Mouse (Mus musculus) CH12.LX (cell line): ENCODE data around the gene Rnf169. TPM values are rescaled to one million over a fixed set of nuclear protein-coding genes. Genes with fewer than 3 reads are reported as not detected.

Experiments
- DNase-seq: peaks from one replicate; pipeline ENCODE4 v3.0.0-alpha.2; 2013; ENCODE audit errors: extremely low read depth
- H3K27ac ChIP-seq: 2 replicates; pipeline ENCODE4 v1.5.1; 2012; ENCODE audit warnings: low read depth, mild to moderate bottlenecking, control low read depth, moderate library complexity; ENCODE audit not compliant: insufficient read depth
- H3K27me3 ChIP-seq: replicated peaks from 2 replicates; pipeline ENCODE3; 2012; ENCODE audit warnings: inconsistent platforms
- H3K36me3 ChIP-seq, 2 experiments: replicated peaks in 1 of 2; 2 replicates each; pipeline versions ENCODE3 to v1.6.1; 2012; ENCODE audit warnings: inconsistent platforms in 1 of 2, low read length in 1 of 2, mild to moderate bottlenecking in 1 of 2, mixed read lengths in 1 of 2, moderate library complexity in 1 of 2; ENCODE audit not compliant: control insufficient read depth in 1 of 2, insufficient read depth in 1 of 2
- H3K4me1 ChIP-seq, 2 experiments: 2 replicates each; pipeline ENCODE4 v1.6.1; 2012; ENCODE audit warnings: inconsistent platforms in 1 of 2, moderate library complexity in 1 of 2; ENCODE audit not compliant: insufficient read depth in 2 of 2, control insufficient read depth in 1 of 2
- H3K4me2 ChIP-seq: 2 replicates; pipeline ENCODE4 v1.6.1; 2012; ENCODE audit warnings: low read depth, mild to moderate bottlenecking, control low read depth; ENCODE audit not compliant: poor library complexity, insufficient read depth, severe bottlenecking
- H3K4me3 ChIP-seq, 3 experiments: fragments of 150-350 bp in 1 of 3; sonication (generic) in 1 of 3; replicated peaks in 1 of 3; 2 replicates each; pipeline versions ENCODE3 to v1.5.1; 2011 to 2012; ENCODE audit warnings: low read depth in 2 of 3, low read length in 2 of 3, mild to moderate bottlenecking in 2 of 3, moderate library complexity in 2 of 3, control low read depth in 1 of 3, improper control_type of control experiment in 1 of 3, inconsistent platforms in 1 of 3, mixed read lengths in 1 of 3; ENCODE audit not compliant: poor library complexity in 1 of 3
- H3K79me2 ChIP-seq: replicated peaks from 2 replicates; pipeline ENCODE4 v1.6.1; 2012; ENCODE audit warnings: mild to moderate bottlenecking, moderate library complexity; ENCODE audit not compliant: control insufficient read depth, poor library complexity, insufficient read depth, severe bottlenecking; ENCODE audit errors: extremely low read depth
- H3K9ac ChIP-seq: 2 replicates; pipeline ENCODE4 v1.6.1; 2012; ENCODE audit warnings: low read depth, mild to moderate bottlenecking, control low read depth, moderate library complexity; ENCODE audit not compliant: insufficient read depth
- H3K9me3 ChIP-seq: replicated peaks from 2 replicates; pipeline ENCODE3; 2012; ENCODE audit warnings: low read length, inconsistent platforms, mixed read lengths
- BHLHE40 ChIP-seq: IDR thresholded peaks from 2 replicates; pipeline ENCODE4 v1.6.1; 2011; ENCODE audit warnings: mild to moderate bottlenecking, low read depth, low read length, improper control_type of control experiment
- CTCF ChIP-seq, 2 experiments: IDR thresholded peaks in 1 of 2; conservative IDR thresholded peaks in 1 of 2; 2 replicates each; pipeline ENCODE4 v1.5.1; 2011 to 2012; ENCODE audit warnings: low read depth in 2 of 2, low read length in 2 of 2, improper control_type of control experiment in 1 of 2, inconsistent platforms in 1 of 2, mild to moderate bottlenecking in 1 of 2, moderate library complexity in 1 of 2
- E2F4 ChIP-seq: IDR thresholded peaks from 2 replicates; pipeline ENCODE4 v1.6.1; 2011; ENCODE audit warnings: low read depth, low read length, improper control_type of control experiment; ENCODE audit not compliant: insufficient replicate concordance
- GABPA ChIP-seq: IDR thresholded peaks from 2 replicates; pipeline ENCODE4 v1.6.1; 2012; ENCODE audit warnings: low read depth, low read length, improper control_type of control experiment, inconsistent platforms; ENCODE audit not compliant: insufficient replicate concordance
- JUND ChIP-seq: conservative IDR thresholded peaks from 2 replicates; pipeline ENCODE4 v1.6.1; 2011; ENCODE audit warnings: low read depth, low read length, improper control_type of control experiment
- KAT2A ChIP-seq: IDR thresholded peaks from 2 replicates; pipeline ENCODE4 v1.6.1; 2012; ENCODE audit warnings: low read length, improper control_type of control experiment, inconsistent platforms; ENCODE audit not compliant: insufficient replicate concordance
- MEF2A ChIP-seq: IDR thresholded peaks from 2 replicates; pipeline ENCODE4 v1.6.1; 2014; ENCODE audit warnings: low read depth, mild to moderate bottlenecking, inconsistent platforms, low read length, improper control_type of control experiment, borderline replicate concordance
- MXI1 ChIP-seq: IDR thresholded peaks from 2 replicates; pipeline ENCODE4 v1.6.1; 2011; ENCODE audit warnings: mild to moderate bottlenecking, low read depth, low read length, improper control_type of control experiment
- MYC ChIP-seq: IDR thresholded peaks from 2 replicates; pipeline ENCODE4 v1.6.1; 2011; ENCODE audit warnings: low read depth, mild to moderate bottlenecking, improper control_type of control experiment, low read length
- NELFE ChIP-seq: IDR thresholded peaks from 2 replicates; pipeline ENCODE4 v1.6.1; 2011; ENCODE audit warnings: low read depth, low read length, improper control_type of control experiment
- NRF1 ChIP-seq: IDR thresholded peaks from 2 replicates; pipeline ENCODE4 v1.6.1; 2014; ENCODE audit warnings: low read depth, mild to moderate bottlenecking, inconsistent platforms, low read length, improper control_type of control experiment, moderate library complexity
- POLR2A ChIP-seq: IDR thresholded peaks from 2 replicates; pipeline ENCODE4 v1.6.1; 2011; ENCODE audit warnings: low read depth, mild to moderate bottlenecking, improper control_type of control experiment, low read length
- POLR2AphosphoS2 ChIP-seq: IDR thresholded peaks from 2 replicates; pipeline ENCODE4 v1.6.1; 2011; ENCODE audit warnings: low read depth, low read length, improper control_type of control experiment
- RCOR1 ChIP-seq: conservative IDR thresholded peaks from 2 replicates; pipeline ENCODE4 v1.6.1; 2012; ENCODE audit warnings: low read depth, mild to moderate bottlenecking, inconsistent platforms, low read length, improper control_type of control experiment
- SIN3A ChIP-seq: IDR thresholded peaks from 2 replicates; pipeline ENCODE4 v1.6.1; 2012; ENCODE audit warnings: low read length, improper control_type of control experiment, inconsistent platforms
- SMC3 ChIP-seq: IDR thresholded peaks from 2 replicates; pipeline ENCODE4 v1.6.1; 2011; ENCODE audit warnings: low read depth, low read length, improper control_type of control experiment
- TBP ChIP-seq: conservative IDR thresholded peaks from 2 replicates; pipeline ENCODE4 v1.6.1; 2011; ENCODE audit warnings: low read depth, low read length, improper control_type of control experiment
- ZKSCAN1 ChIP-seq: IDR thresholded peaks from 2 replicates; pipeline ENCODE4 v1.6.1; 2012; ENCODE audit warnings: low read depth, inconsistent platforms, low read length, improper control_type of control experiment, borderline replicate concordance
- dilution Hi-C: fragments of 300-500 bp; cut with MboI; formaldehyde crosslinking; loops from 2 replicates; pipeline ENCODE4 v1.14.3; 2020; ENCODE audit warnings: low sequenced_read_pairs; ENCODE audit not compliant: extremely low pct_unique_long_range_greater_than_20kb, extremely low pct_ligation_motif_present
- in situ Hi-C: fragments of 300-500 bp; cut with MboI; formaldehyde crosslinking; loops from 3 replicates; pipeline ENCODE4 v1.14.3; 2019; ENCODE audit warnings: low sequenced_read_pairs, low pct_ligation_motif_present, low pct_unique_long_range_greater_than_20kb, mixed read lengths
- polyA plus RNA-seq: library from polyadenylated mRNA; unstranded; fragments of >175 nt; gene quantifications from 2 replicates; pipeline ENCODE4 v1.2.1, GENCODE M21; 2012; ENCODE audit warnings: low read depth; ENCODE audit not compliant: insufficient read length
- total RNA-seq, 2 experiments: library from RNA; depleted of rRNA; stranded (reverse); fragments of 300-350 nt in 1 of 2; fragments of >200 nt in 1 of 2; gene quantifications; 2 replicates each; pipeline ENCODE4 v1.2.3; 2012 to 2014

Gene Rnf169
- total and polyA plus RNA-seq, 3 experiments: 3.7 to 11.4 (median 5.2) TPM

GRCm38 (mm10) chr7:99887743-99888142 lies 92.5 kb downstream of the Rnf169 start:
- Histone ChIP-seq H3K27ac (no peak overlapping the region), H3K4me3 (no peak overlapping the region), H3K79me2 (no peaks in the 10 kb centered on the region), H3K27me3 (no peaks in the 10 kb centered on the region), H3K9me3 (no peaks in the 10 kb centered on the region), H3K9ac (no peak overlapping the region), H3K36me3 (no peaks in the 10 kb centered on the region), H3K4me2 (no peak overlapping the region), H3K4me1 (peaks cover 4 to 16% of the 10 kb centered on the region in 2 experiments; a peak in 3 of 4 replicates)
- in situ Hi-C loops (no loop called here), dilution Hi-C loops (no loop called here)
- TF ChIP-seq TBP (no peak), GABPA (no peak), SMC3 (no peak), ZKSCAN1 (no peak), MYC (no peak), RCOR1 (no peak), MEF2A (no peak), E2F4 (no peak), KAT2A (no peak), POLR2A (no peak), SIN3A (no peak)
- no peak for DNase-seq

- H3K27ac ChIP-seq: no peak overlapping the region
- no peak for DNase-seq
- no peak overlapping the region for H3K9ac ChIP-seq
- TF ChIP-seq MXI1 (no peak), NELFE (no peak), POLR2AphosphoS2 (no peak), JUND (no peak), GABPA (no peak), CTCF (conservative IDR thresholded peaks at IDR 0.05 in 1 of 2, IDR thresholded peaks at IDR 0.05 in 1 of 2; ENCODE audit: low read depth in 2 of 2, low read length in 2 of 2) (no peak), TBP (no peak), MYC (no peak), RCOR1 (no peak), NRF1 (no peak), POLR2A (no peak), BHLHE40 (no peak)
- H3K4me3 ChIP-seq: no peak overlapping the region
- no peaks in the 10 kb centered on the region for H3K79me2 ChIP-seq
- H3K4me1 ChIP-seq: peaks cover 4 to 16% of the 10 kb centered on the region in 2 experiments; a peak in 3 of 4 replicates
- no peak overlapping the region for H3K4me2 ChIP-seq
- in situ Hi-C loops (no loop called here), dilution Hi-C loops (no loop called here)
- H3K27me3 ChIP-seq: no peaks in the 10 kb centered on the region
- no peaks in the 10 kb centered on the region for H3K36me3 ChIP-seq
- H3K9me3 ChIP-seq: no peaks in the 10 kb centered on the region
These were observed 93.0 kb downstream of the Rnf169 start for GRCm38 (mm10) chr7:99887230-99887735.
